Mouse (Mus musculus) heart, embryonic 16.5 days (tissue): Measurements from ENCODE around the gene Macrod2. TPM values are rescaled to one million over a fixed set of nuclear protein-coding genes. Genes with fewer than 3 reads are reported as not detected.

Source experiments
- ATAC-seq: fragments of 200-750 bp; cut with Nextera tagmentation; replicated peaks from 2 replicates; pipeline ENCODE4 v1.8.0; 2017; ENCODE audit warnings: moderate number of reproducible peaks; ENCODE audit not compliant: insufficient read depth, low FRiP score; ENCODE audit errors: extremely low read depth
- H3K27ac ChIP-seq: fragments of 300-500 bp; sonication (generic); 2 replicates; pipeline ENCODE4 v1.5.1; 2014; ENCODE audit warnings: mild to moderate bottlenecking, low read length, control low read depth, moderate library complexity
- H3K27me3 ChIP-seq: fragments of 300-500 bp; sonication (generic); 2 replicates; pipeline ENCODE4 v1.6.1; 2014; ENCODE audit warnings: low read length, mixed read lengths; ENCODE audit not compliant: control insufficient read depth, insufficient read depth
- H3K36me3 ChIP-seq: fragments of 300-500 bp; sonication (generic); 2 replicates; pipeline ENCODE4 v1.6.1; 2014; ENCODE audit not compliant: control insufficient read depth, insufficient read depth
- H3K4me1 ChIP-seq: fragments of 300-500 bp; sonication (generic); 2 replicates; pipeline ENCODE4 v1.6.1; 2014; ENCODE audit warnings: low read length, mixed read lengths; ENCODE audit not compliant: control insufficient read depth, insufficient read depth
- H3K4me2 ChIP-seq: fragments of 300-500 bp; sonication (generic); 2 replicates; pipeline ENCODE4 v1.6.1; 2014; ENCODE audit warnings: low read depth, mild to moderate bottlenecking, control low read depth, low read length
- H3K4me3 ChIP-seq: fragments of 300-500 bp; sonication (generic); 2 replicates; pipeline ENCODE4 v1.5.1; 2014; ENCODE audit warnings: mild to moderate bottlenecking, control low read depth, low read length
- H3K9ac ChIP-seq: fragments of 300-500 bp; sonication (generic); 2 replicates; pipeline ENCODE4 v1.6.1; 2014; ENCODE audit warnings: low read length, control low read depth
- H3K9me3 ChIP-seq: fragments of 300-500 bp; sonication (generic); replicated peaks from 2 replicates; pipeline ENCODE4 v1.6.1; 2016; ENCODE audit warnings: low read length; ENCODE audit not compliant: control insufficient read depth
- WGBS: fragments of 180-500 bp; shearing (Covaris S2); extraction: QIAGEN DNeasy Blood & Tissue Kit; methylation state at CpG from one replicate; pipeline ENCODE4 v1.1.7; 2014; 5-methylcytosine and 5-hydroxymethylcytosine counted together
- polyA plus RNA-seq: library from polyadenylated mRNA; unstranded; fragments of >200 nt; fragmentation: Nextera tagmentation; extraction: Ambion mirVana; gene quantifications from 2 replicates; pipeline ENCODE4 v1.2.1, GENCODE M21; 2015

Gene Macrod2
- polyA plus RNA-seq, 1 experiment from 2014 or later, result 23.2 TPM

DNA sequence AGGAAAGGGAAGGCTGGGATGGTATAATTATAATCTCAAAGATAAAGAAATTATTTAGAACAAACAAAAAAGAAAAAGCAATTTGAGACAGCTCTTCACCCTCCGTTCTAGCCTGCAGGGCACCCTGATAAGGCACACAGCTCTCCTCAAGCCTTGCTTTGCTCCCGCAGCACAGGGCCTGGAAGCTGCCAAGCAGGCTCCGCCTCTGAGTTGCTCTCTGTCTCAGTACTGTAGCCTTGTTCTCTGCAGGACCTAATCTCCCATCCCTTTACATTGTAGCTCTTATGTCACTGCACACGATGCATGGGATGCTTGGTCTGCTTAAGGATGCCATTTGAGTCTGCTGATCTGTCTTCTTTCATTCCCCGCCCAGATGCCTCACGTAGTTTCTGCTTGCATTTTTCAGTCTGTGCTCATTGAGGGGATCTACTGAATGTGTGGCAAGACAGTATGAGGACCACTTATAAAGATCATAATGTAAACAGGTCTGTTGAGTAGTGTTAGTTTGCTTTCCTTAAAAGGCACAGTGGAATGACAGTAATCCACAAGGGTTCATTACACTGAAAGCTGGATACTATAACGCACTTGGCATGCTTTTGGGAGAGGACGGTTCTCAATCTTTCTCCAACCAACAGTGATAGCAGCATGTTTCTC lies 380.5 kb downstream of the Macrod2 start:
- Histone ChIP-seq H3K4me1 (no peaks in the 10 kb centered on the region), H3K27me3 (no peaks in the 10 kb centered on the region), H3K9ac (no peak overlapping the region), H3K27ac (no peak overlapping the region), H3K4me3 (no peak overlapping the region), H3K4me2 (no peak overlapping the region), H3K36me3 (no peaks in the 10 kb centered on the region), H3K9me3 (no peaks in the 10 kb centered on the region)
- WGBS, result 41% methylated on average over 8 of the region's 8 CpGs
- ATAC-seq, result no peak

DNA sequence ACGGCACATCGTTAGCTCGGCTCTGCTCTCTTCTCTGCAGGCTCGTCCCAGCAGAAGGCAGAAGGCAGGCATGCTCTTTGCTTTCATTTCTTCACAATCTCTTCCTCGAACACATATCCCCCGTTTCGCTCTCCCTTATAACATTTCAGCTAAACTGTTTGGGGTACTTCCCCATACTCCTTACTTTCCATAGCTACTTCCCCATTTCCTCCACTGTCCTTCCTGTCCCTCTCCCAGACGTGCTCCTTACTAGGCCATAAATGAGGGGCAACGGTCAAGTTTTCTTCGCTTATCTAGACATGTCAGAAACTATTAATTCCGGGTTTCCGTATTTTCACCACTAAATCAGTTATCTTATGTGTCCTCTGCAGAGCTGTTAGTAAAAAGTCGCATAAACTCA lies 383.1 kb downstream of the Macrod2 start:
- H3K27ac ChIP-seq, result no peak overlapping the region
- 78% methylated on average over 13 of the region's 13 CpGs for WGBS
- H3K9ac ChIP-seq, result no peak overlapping the region
- H3K9me3 ChIP-seq, result no peaks in the 10 kb centered on the region
- ATAC-seq, result no peak
- H3K4me1 ChIP-seq, result 0 out of 2 replicates have a peak, but pooled peaks cover 2% of the 10 kb centered on the region
- H3K4me3 ChIP-seq, result no peak overlapping the region
- H3K27me3 ChIP-seq, result no peaks in the 10 kb centered on the region
- no peaks in the 10 kb centered on the region for H3K36me3 ChIP-seq
- H3K4me2 ChIP-seq, result no peak overlapping the region

DNA sequence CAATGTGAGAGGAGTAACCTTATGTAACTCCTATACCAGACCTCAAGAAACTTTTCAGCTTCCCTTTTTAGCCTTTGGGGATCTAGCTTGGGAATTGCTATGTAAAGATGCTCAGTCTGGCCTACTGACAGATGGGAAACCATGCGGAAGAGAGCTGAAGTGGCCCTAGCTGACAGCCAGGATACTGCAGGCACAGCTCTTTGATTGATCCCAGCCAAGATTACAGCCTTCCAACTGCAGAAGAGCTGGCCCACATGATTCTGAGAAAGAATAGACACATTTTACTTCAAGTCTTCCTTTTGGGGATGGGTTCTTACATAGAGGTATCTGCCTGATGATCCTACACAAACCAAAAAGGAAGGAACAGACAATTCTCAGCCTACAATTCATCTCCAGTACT lies 387.9 kb downstream of the Macrod2 start:
- 67% methylated on average over 1 of the region's 1 CpGs for WGBS
- Histone ChIP-seq H3K9me3 (no peaks in the 10 kb centered on the region), H3K4me3 (no peak overlapping the region), H3K4me2 (no peak overlapping the region), H3K4me1 (0 out of 2 replicates have a peak, but pooled peaks cover 2% of the 10 kb centered on the region), H3K27ac (no peak overlapping the region), H3K9ac (no peak overlapping the region), H3K36me3 (no peaks in the 10 kb centered on the region), H3K27me3 (no peaks in the 10 kb centered on the region)
- ATAC-seq, result no peak

DNA sequence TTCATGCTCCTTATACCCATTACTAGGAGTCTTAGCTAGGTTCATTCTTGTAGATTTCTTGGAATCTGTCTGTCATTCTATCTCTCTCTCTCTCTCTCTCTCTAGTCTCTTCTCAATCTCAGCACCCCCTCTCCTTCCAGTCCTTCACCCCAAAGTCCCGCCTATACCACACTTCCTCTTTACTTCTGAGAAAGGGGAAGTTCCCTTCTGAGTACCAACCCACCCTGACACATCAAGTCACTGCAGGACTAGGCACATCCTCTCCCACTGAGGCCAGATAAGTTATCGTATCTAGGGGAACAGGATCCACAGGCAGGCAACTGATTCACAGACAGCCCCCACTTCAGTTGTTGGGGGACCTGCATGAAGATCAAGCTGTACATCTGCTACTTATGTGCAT lies 389.5 kb downstream of the Macrod2 start:
- Histone ChIP-seq H3K27me3 (no peaks in the 10 kb centered on the region), H3K36me3 (no peaks in the 10 kb centered on the region), H3K4me1 (0 out of 2 replicates have a peak, but pooled peaks cover 2% of the 10 kb centered on the region), H3K4me2 (no peak overlapping the region), H3K27ac (no peak overlapping the region), H3K9ac (no peak overlapping the region), H3K4me3 (no peak overlapping the region), H3K9me3 (no peaks in the 10 kb centered on the region)
- WGBS, result 65% methylated on average over 2 of the region's 2 CpGs
- ATAC-seq, result no peak

DNA sequence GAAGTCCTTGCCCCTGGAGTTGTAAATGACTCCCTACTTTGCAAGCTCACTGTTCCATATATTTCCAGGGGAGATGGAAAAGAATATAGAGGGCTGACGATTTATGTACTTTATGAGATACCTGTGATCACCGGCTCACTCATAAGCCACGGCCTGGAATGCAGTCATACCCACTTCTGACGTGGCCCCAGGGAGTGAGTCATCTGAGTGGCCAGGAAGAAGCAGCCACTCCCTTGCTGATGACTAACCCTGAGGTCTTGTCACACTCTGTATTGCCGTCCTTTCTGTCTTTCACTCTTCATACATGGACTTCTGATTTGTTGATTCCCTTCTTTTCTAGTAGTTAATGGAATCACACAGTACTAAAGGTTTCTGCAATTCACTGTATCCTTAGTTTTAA lies 395.3 kb downstream of the Macrod2 start:
- no peaks in the 10 kb centered on the region for H3K9me3 ChIP-seq
- H3K27ac ChIP-seq, result no peak overlapping the region
- H3K9ac ChIP-seq, result no peak overlapping the region
- no peak overlapping the region for H3K4me3 ChIP-seq
- H3K4me1 ChIP-seq, result no peaks in the 10 kb centered on the region
- ATAC-seq, result no peak
- H3K27me3 ChIP-seq, result no peaks in the 10 kb centered on the region
- 23% methylated on average over 5 of the region's 5 CpGs for WGBS
- no peak overlapping the region for H3K4me2 ChIP-seq
- no peaks in the 10 kb centered on the region for H3K36me3 ChIP-seq

DNA sequence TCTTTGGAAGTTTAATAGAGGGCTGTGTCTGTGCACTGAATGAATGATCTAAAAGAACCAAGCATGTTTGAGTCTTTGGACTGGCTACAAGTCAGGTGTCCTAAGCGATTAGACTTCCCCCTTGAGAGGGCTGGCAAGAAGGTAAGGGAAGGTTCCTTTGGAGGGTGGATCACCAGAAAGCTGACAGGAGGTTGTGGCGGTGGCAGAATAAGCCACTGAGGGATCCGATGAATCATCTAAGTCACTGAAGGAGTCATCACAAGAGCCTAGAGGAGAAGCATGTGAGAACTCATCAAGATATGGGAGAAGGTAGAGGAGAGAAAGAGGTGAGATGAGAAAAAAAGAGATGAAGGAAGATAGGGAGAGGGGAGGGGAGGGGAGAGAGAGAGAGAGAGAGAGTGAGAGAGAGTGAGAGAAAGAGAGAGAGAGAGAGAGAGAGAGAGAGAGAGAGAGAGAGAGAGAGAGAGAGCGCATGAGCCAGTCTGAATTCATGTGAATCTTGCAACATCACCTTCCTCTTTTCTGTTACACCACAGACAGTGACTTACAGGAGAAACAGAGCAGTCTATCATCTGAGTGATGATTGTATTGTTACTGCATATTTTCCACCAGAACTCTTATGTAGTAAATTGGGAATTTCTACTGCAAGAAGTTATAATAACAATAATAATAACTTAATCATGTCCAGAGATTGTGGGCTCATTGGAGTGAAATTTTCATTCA lies 398.9 kb downstream of the Macrod2 start:
- Histone ChIP-seq H3K4me3 (no peak overlapping the region), H3K4me1 (no peaks in the 10 kb centered on the region), H3K9me3 (no peaks in the 10 kb centered on the region), H3K27me3 (no peaks in the 10 kb centered on the region), H3K4me2 (no peak overlapping the region), H3K27ac (no peak overlapping the region), H3K36me3 (no peaks in the 10 kb centered on the region), H3K9ac (no peak overlapping the region)
- no peak for ATAC-seq
- WGBS, result 75% methylated on average over 4 of the region's 4 CpGs

DNA sequence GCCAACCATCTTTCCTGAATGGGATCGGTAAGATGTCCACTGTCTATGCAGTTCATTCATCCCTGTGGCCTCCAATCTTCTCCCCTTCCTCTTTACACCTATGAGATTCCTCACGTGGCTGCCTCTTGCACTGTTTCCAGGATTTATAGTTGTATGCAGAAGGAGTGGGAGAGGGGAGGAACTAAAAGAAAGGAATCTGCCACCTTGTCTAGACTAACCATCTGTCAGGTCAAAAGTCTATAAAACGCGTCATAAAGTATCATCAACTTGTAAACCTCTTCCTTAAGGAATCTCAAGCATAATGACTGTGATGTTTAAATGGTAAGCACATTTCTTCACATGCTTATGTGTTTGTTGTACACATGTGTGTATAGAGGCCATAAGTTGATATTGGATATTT lies 416.6 kb downstream of the Macrod2 start:
- Histone ChIP-seq H3K36me3 (no peaks in the 10 kb centered on the region), H3K27ac (no peak overlapping the region)

DNA sequence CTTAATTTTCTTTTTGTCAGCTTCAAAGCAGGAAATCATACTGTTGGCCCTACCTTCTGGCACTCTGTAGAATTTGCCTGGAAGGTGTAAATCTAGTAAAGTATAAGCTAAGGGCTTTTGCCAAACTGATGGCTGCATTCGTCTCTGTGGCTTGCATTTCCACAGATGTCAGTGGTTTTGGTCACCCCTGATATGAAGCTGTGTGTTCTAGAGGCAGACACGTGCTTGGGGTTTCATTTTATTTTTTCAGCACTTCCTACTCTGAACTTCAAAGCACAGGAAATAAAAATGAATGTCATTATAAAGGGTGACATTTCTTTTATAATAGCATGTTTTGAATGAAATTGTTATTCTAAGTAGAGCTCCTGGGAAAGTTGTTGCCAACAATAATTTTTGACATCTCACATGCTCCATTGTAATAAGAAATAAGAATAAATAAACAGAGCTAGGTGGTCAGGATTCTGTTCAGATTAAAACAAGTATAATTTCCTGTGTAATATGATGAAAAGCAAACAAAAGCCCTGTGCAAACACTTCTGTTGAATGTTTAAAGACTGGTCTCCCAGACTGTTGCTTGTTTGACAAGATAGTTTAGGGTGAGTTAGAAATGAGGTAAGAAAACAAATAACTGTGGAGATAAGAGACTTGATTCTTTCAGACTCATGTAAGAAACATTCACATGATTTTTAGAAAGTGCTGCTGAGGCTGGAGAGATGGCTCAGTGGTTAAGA lies 424.4 kb downstream of the Macrod2 start:
- ATAC-seq, result no peak
- H3K4me2 ChIP-seq, result no peak overlapping the region
- 34% methylated on average over 2 of the region's 2 CpGs for WGBS
- no peak overlapping the region for H3K9ac ChIP-seq
- no peaks in the 10 kb centered on the region for H3K4me1 ChIP-seq
- H3K27ac ChIP-seq, result no peak overlapping the region
- H3K9me3 ChIP-seq, result no peaks in the 10 kb centered on the region
- H3K4me3 ChIP-seq, result no peak overlapping the region
- no peaks in the 10 kb centered on the region for H3K27me3 ChIP-seq
- H3K36me3 ChIP-seq, result no peaks in the 10 kb centered on the region

More for the DNA sequence above, 416.6 kb downstream of the Macrod2 start:
- ATAC-seq, result no peak
- H3K4me3 ChIP-seq, result no peak overlapping the region
- no peak overlapping the region for H3K9ac ChIP-seq
- H3K27me3 ChIP-seq, result no peaks in the 10 kb centered on the region
- H3K9me3 ChIP-seq, result no peaks in the 10 kb centered on the region
- no peaks in the 10 kb centered on the region for H3K4me1 ChIP-seq
- H3K4me2 ChIP-seq, result no peak overlapping the region
- WGBS, result 87% methylated on average over 4 of the region's 4 CpGs

DNA sequence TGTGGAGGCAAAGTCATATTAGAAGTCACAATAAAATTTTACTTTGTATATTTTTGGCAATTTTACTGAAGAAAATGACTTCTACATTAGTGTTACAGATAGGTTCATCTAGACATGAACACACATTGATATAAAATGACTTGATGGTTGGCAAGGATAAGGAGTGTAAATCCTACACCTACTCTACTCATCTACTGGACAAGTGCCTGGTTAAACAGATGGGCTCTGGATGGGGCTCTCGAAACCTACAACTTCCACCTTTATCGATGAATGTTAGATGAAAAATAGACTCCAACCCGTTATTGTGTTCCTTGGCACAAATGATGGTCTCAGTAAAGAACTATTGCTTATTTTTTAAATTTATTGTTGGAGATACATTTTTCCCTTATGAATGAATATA lies 427.3 kb downstream of the Macrod2 start:
- H3K9ac ChIP-seq, result no peak overlapping the region
- WGBS, result 90% methylated on average over 3 of the region's 3 CpGs
- no peak for ATAC-seq
- no peak overlapping the region for H3K4me3 ChIP-seq
- H3K9me3 ChIP-seq, result no peaks in the 10 kb centered on the region
- H3K36me3 ChIP-seq, result no peaks in the 10 kb centered on the region
- no peak overlapping the region for H3K4me2 ChIP-seq
- no peaks in the 10 kb centered on the region for H3K4me1 ChIP-seq
- no peaks in the 10 kb centered on the region for H3K27me3 ChIP-seq
- H3K27ac ChIP-seq, result no peak overlapping the region
